Mouse (Mus musculus) embryonic fibroblast, embryonic 13.5 days (primary cell): Measurements from ENCODE around the gene Map2k1.

Experiments
- CTCF ChIP-seq: IDR thresholded peaks from 2 replicates; pipeline ENCODE4 v1.5.1; 2011; ENCODE audit warnings: mild to moderate bottlenecking, control low read depth, low read length, moderate library complexity, borderline replicate concordance; ENCODE audit not compliant: insufficient read depth
- POLR2A ChIP-seq: IDR thresholded peaks from 2 replicates; pipeline ENCODE4 v1.6.1; 2011; ENCODE audit warnings: low read depth, mild to moderate bottlenecking, control low read depth, low read length, moderate library complexity

DNA sequence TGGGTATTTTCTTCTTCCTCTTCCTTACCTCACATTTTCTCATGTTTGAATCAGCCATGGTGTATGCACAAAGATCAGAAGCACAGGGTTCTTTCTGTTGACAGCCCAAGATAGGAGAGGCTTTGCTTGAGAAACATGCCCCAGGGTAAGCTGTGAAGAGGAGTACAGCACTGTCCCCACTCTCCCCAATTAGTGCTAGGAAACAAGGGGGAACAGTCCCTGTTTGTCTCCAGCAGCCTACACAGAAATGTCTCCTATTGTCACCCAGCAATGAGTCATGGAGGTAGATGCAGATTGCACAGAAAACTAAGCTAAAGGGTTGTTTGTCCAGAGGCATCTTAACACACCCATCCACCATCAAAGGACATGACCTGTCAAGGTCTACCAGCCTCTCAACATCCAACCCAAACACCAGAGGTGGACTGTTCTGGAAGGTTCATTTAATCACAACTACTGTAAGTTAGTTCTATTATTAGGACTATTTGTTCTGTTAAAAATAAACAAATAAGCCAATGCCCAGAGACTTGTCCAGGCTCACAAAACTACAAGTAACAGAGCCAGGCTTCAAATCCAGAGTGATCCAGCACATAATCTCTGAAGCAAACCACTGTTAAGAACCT, 3.2 kb downstream of the Map2k1 start:
- TF ChIP-seq CTCF: no peak
- no peak for TF ChIP-seq POLR2A
